Mouse (Mus musculus) small intestine, adult 2 months (tissue): ENCODE results near the gene Armc7.
"Not testable (repeated sequence)": the region's sequence is repeated elsewhere in the genome, so short reads cannot be mapped to it uniquely, and the experiment has no call there.

Experiments used
- CTCF ChIP-seq: fragments of 200-500 bp; IDR thresholded peaks from 2 replicates; pipeline ENCODE4 v1.5.1; 2012; ENCODE audit warnings: low read depth, mild to moderate bottlenecking, control low read depth, inconsistent platforms, low read length, moderate library complexity, mixed read lengths; ENCODE audit not compliant: insufficient replicate concordance, insufficient read length; ENCODE audit errors: extremely low read depth
- POLR2A ChIP-seq: fragments of 200-500 bp; IDR thresholded peaks from 2 replicates; pipeline ENCODE4 v1.6.1; 2012; ENCODE audit warnings: low read depth, mild to moderate bottlenecking, control low read depth, inconsistent platforms, low read length, moderate library complexity

GRCm38 (mm10) chr11:115526446-115526845 is 51.0 kb downstream of the Armc7 start:
- not testable (repeated sequence) for TF ChIP-seq CTCF, POLR2A
